20 mouse cellular contexts compared by ENCODE assay signal in genomic region chr2:14233983-14234382, GRCm38 (mm10). TPM values are rescaled to one million over a fixed set of nuclear protein-coding genes. Genes with fewer than 3 reads are reported as not detected.
"Had no signal": no experiment of that assay in that cellular context is flagged by ENCODE, and none has a peak within 500 bp of the region (broad histone marks: within the 10 kb centered on the region; RNA-seq: fewer than 3 reads in every experiment).

No protein-coding gene starts in this region.

- DNase-seq: kidney, adult 8-10 months; kidney, postnatal 10 days; kidney, postnatal 36 days; layer of hippocampus, postnatal 36 days; lung, adult 2 months; right cerebral cortex, adult 18-20 months; right cerebral cortex, postnatal 14 days; right cerebral cortex, postnatal 4 days; thymus, postnatal 25 days had no signal

- H3K27ac ChIP-seq: kidney, embryonic 15.5 days; left cerebral cortex, adult 2 months; liver, embryonic 14.5 days; midbrain, embryonic 12.5 days; midbrain, embryonic 15.5 days; neural tube, embryonic 12.5 days; neural tube, embryonic 15.5 days; stomach, postnatal 0 days had no signal

- H3K9ac ChIP-seq: kidney, embryonic 15.5 days; liver, embryonic 14.5 days; midbrain, embryonic 12.5 days; midbrain, embryonic 15.5 days; neural tube, embryonic 12.5 days; neural tube, embryonic 15.5 days had no signal

- H3K9me3 ChIP-seq: kidney, embryonic 15.5 days; midbrain, embryonic 12.5 days; midbrain, embryonic 15.5 days; neural tube, embryonic 12.5 days; neural tube, embryonic 15.5 days had no signal

- H3K4me1 ChIP-seq: midbrain, embryonic 12.5 days; midbrain, embryonic 15.5 days; neural tube, embryonic 12.5 days; neural tube, embryonic 15.5 days had no signal

- H3K4me3 ChIP-seq: kidney, embryonic 15.5 days; left cerebral cortex, adult 2 months; midbrain, embryonic 12.5 days; midbrain, embryonic 15.5 days; neural tube, embryonic 12.5 days; neural tube, embryonic 15.5 days had no signal

- H3K4me2 ChIP-seq: kidney, embryonic 15.5 days; liver, embryonic 11.5 days; midbrain, embryonic 12.5 days; midbrain, embryonic 15.5 days; neural tube, embryonic 12.5 days; neural tube, embryonic 15.5 days had no signal

- H3K27me3 ChIP-seq: kidney, embryonic 15.5 days; midbrain, embryonic 12.5 days; midbrain, embryonic 15.5 days; neural tube, embryonic 12.5 days; neural tube, embryonic 15.5 days had no signal

- ATAC-seq: intestine, postnatal 0 days; midbrain, embryonic 15.5 days had no signal

- H3K36me3 ChIP-seq: kidney, embryonic 15.5 days; midbrain, embryonic 12.5 days; midbrain, embryonic 15.5 days; neural tube, embryonic 12.5 days; neural tube, embryonic 15.5 days had no signal

RNA-seq across cellular contexts. Expression of gene Tmem236, which starts 59.7 kb away (rescaled TPM):
- polyA plus RNA-seq: limb, embryonic 11.5 days; liver, embryonic 11.5 days; lung, adult 2 months had no signal
